Mouse (Mus musculus): ENCODE data around the gene Hyal1.

Gene Hyal1

DNA sequence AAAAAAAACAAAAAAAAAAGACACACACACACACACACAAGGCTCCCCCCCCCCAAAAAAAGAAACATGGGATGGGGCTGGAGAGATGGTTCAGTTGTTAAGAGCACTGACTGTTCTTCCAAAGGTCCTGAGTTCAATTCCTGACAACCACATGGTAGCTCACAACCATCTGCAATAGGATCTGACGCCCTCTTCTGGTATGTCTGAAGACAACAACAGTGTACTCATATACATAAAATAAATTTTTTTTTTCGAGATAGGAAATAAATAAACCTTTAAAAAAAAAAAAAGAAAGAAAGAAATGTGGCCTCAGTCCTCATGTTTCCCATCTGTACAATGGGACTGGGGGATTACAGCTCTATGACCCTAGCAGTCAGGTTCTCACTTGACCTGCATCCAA lies 40.7 kb downstream of the Hyal1 start:
- DNase-seq (ENCODE audit: low spot score), result no peak

- DNase-seq (ENCODE audit: low spot score), result no peak
These were observed 41.4 kb downstream of the Hyal1 start for GRCm38 (mm10) chr9:107618098-107618497.

DNA sequence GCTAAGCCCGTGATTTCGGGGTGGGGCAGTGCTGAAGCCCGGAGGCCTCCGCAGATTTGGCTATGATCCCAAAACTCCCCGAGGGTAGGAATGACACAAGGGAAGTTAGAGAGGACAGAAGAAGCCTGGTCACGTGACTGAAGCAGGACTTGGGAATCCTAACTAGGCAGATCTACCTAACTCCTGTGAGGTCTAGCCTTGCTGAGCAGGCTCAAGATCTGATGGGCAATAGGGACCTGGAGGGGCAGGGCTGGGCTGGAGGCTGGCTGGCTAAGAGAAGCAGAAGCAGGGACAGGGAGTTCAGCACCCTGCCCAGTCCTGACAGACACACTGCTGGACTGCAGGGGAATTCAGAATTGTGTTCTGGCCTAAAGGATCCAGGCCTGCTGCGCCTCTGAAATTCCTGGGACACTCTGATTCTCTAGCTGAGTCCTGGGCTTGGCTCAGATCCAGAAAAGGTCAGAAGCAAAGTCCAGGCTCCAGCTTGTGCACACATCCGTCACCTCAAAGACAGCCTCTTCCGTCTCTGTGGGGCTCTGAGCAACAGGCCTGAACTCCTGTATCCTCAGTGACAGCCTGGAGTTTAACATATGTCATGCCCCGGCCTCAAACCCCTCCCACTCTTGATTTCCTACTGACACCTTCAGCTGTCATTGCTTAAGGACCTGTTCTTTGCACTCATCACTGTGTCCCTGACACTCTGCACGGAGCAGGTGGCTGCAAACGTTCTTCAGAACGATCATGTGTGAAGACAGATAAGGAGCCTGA lies 42.2 kb downstream of the Hyal1 start:
- DNase-seq (ENCODE audit: low spot score), result peak; percentile 54

DNA sequence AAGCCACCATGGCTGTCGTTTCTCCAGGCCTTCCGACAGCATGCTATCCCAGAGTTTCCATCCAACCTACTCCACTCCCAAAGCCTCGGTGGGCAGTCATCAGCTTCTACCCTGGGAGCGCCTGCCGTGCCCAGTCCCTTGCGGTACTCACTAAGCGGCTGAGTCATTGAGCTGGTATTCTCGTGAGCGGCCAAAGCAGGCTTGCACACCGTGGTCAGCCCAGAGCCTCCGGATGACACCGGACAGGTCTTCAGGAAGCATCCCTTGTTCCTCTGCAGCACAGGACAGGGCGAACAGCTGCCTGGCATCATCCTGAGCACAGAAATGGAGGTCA lies 42.8 kb downstream of the Hyal1 start:
- peak; percentile 41 for DNase-seq (ENCODE audit: low spot score)

GRCm38 (mm10) chr9:107620954-107621353 lies 44.2 kb downstream of the Hyal1 start:
- DNase-seq (ENCODE audit: low spot score), result no peak

DNA sequence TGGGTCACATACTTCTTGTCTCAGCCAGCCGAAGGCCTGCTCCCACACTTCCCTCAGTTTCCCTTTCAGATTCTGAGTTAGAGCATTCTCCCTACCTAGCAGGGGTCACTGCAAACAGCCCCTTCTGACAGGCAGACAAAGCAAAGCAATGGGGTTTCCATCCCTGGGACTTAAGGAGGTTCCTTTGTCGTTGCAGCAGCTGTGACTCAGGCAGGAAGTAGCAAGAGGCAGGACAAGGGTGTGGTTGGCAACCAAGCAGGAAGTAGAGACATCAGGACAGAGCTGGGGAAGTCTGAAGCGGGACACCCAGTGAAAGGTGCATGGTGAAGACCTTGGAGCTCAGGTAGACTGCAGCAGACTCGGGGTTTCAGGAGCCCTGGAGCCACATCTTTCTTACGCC lies 47.8 kb downstream of the Hyal1 start:
- DNase-seq (ENCODE audit: low spot score), result no peak

GRCm38 (mm10) chr9:107624951-107625350 lies 48.2 kb downstream of the Hyal1 start:
- DNase-seq (ENCODE audit: low spot score), result no peak

GRCm38 (mm10) chr9:107625351-107626128 lies 48.8 kb downstream of the Hyal1 start:
- no peak for DNase-seq (ENCODE audit: low spot score)

DNA sequence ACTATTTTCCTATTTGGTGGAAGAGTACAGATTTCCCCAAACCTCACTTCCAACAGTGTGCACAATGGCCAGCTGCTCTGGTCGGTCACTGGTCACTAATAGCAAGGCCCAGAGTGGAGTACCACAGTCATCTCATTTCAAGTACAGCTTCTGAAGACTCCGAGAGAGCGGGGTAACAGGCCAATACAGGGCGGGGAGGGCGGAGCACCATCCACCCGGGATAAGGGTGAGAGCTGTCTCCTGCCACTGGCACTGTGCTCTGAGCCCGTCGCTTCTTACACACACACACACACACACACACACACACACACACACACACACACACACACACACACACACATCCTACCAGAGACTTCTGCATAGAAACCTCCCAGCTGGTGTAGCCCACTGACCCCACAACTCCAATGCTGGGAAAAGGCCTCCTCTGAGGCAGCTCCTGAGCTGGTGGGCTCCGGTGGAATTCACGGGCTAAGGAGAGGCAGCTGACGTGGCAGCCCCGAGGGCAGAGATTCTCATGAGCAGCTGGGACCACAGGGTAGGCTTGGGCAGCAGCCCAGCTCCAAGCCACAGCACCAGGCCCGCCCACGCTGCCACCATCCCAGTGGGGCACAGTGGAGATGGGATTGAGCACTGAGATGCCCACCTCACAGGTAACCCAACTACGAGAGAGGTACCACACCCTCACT lies 49.6 kb downstream of the Hyal1 start:
- DNase-seq (ENCODE audit: low spot score), result no peak

DNA sequence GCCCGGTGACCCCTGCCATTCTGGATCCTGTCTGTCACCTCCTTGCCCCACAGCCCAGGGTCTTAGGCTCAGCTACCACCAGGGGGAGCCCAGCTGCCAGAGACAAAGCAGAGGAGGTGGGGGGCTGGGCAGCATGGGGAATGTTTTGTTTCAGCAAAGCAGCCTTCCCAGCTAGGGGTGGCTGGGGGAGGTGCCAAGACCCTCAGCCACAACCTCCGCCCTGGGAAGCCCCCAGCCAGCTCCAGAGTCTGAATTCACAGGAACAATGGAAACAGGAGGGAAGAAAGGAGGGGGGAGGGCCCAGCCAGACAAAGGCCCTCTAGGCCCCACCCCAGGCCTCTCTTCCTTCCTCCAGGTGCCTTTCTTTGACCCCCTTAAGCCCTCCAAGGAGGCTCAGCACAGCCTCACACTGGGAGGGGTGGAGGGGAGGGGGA lies 50.1 kb downstream of the Hyal1 start:
- peak; percentile 81 for DNase-seq (ENCODE audit: low spot score)

- no peak for DNase-seq (ENCODE audit: low spot score)
These were observed 50.9 kb downstream of the Hyal1 start for GRCm38 (mm10) chr9:107627387-107628255.

DNA sequence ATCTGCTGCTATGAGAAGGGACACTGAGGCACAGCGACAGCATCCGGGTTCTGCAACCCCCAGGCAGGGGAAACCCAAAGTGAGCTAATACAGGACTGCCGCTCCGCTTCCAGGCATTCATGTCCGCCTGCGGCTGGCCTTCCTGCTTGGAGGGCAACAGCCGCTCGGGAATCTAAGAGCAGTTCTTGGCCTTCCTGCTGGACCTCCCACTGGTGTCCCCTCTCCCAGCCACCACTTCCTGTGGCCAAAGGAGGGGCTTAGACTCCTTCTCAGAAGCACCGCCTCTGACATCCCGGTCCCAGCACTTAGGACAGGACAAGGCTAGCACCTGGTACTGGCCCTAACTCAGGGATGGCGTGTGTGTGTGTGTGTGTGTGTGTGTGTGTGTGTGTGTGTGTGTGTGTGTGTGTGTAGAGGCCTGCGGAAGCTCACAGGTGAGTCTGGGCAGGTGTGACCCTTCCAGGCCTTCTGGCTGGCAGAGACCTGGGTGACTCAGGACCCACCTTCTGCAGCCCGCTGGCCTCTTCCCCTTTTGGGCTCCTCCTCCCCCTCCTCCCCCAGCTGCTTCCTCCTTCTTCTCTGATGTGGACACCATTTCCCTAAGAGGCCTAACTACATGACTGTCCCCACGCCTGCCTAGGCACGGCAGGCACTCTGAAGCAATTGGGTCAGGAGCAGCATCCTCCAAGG lies 52.1 kb downstream of the Hyal1 start:
- DNase-seq (ENCODE audit: low spot score), result peak; percentile 41

DNA sequence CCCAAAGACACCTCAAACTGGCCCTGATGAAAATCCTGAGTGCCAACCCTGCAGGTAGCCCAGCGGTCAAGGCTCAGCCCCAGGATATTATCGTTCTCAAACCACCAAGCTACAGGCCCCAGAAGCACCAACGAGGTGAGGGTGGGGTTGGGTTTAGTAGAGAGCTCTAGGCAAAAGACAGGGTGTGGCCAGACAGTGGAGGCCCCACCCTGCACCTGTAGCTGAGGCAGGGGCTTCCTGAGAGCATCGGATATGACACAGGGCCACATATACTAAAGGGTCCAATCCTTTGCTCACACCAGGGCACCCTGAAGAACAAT lies 52.6 kb downstream of the Hyal1 start:
- no peak for DNase-seq (ENCODE audit: low spot score)

DNA sequence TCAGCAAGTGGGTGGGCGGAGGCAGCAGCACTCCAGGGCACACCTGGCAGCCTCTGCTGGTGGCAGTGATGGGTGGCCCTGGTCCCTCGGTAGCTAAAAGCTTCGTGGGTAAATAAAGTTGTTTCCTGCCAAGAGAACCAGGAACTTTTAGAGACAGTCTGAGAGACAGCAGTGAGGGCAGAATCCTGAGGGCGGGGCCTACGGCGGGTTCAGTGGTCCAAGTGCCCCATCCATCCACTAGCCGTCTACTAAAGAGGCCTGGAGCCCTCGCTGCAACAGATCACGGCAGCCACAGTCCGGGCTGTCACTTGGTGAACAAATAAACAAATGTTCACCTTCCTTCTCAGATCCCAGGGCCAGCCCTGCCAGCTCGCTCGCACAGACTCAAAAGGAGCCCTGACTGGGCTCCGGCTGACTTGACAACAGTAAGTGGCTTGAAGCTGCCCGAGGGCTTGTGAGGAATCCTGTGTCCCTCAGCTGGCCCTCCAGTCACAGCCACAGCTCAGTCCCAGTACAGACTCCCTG lies 53.2 kb downstream of the Hyal1 start:
- DNase-seq (ENCODE audit: low spot score), result no peak

GRCm38 (mm10) chr9:107630576-107630975 lies 53.8 kb downstream of the Hyal1 start:
- DNase-seq (ENCODE audit: low spot score), result no peak

Data from urinary bladder, postnatal 14 days (tissue).